In the genomic region with DNA sequence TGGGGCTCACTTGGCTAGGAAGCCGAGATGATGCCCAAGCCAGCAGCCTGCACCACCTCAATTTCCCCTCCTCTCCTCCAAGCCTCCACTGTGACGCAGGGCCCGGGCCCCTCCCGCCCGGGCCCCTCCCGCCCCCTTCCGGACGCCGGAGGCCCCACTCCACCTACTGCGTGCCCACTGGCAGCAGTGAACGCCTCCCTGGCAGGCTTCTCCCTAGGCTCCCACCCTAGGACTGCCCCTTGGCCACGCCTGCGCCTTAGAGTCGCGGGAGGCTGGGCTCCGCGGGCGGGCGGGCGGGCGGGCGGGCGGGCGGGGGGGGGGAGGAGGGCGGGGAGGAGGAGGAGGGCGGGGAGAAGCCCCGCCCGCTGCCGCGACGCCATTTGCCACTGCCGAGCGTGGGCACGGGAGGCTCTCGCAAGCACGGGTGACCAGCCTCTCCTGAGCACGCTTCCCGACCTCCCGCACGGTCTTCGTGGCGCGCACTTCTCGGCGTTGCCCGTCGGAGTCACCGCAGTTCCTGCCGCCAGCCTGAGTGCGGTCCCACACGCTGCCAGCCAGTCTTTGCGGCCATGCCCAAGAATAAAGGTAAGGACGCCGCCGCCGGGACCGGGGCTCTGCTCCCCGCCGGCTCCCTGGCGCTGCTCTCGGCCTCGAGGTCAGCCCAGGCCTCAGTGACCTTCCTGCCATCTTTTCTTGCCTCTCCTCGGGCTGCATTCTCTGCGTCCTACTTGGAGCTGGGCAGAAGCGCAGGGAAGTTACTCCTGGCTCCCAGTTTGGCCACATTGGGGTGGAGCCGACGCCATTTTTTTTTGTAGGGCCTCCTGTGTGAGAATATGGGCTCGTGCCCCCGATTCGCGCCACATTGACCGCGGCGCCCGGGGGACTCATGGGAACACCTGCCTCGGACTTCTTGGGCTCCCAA, we compare ENCODE assay signal across 8 mouse cellular contexts. TPM values are rescaled to one million over a fixed set of nuclear protein-coding genes. Genes with fewer than 3 reads are reported as not detected.
A peak's percentile ranks its signal among the peaks of the same experiment; 100 is the strongest.
DNase-seq lines count a peak whose midpoint lies in the region; ATAC-seq and TF ChIP-seq lines count a peak whose summit lies in the region.

Gene Eif1ax (plus strand): TSS at position 348 of the 922 bp plus-strand sequence.

- peak within 1 kb of the TSS; percentile 55 for H3K4me2 ChIP-seq in forebrain, embryonic 16.5 days (ENCODE audit: low read length)
- peak within 1 kb of the TSS; percentile 57 for H3K4me2 ChIP-seq in lung, embryonic 14.5 days

- intact Hi-C loops in heart, postnatal 36 days (cut with DNase I), result loop anchor here (5.0 kb wide), 1 partner anchor 1395 kb away; the partner anchor contains the start of gene Rs1

- ATAC-seq in forebrain, embryonic 16.5 days, result peak; percentile 97
- peak; percentile 100 for ATAC-seq in lung, embryonic 14.5 days (ENCODE audit: insufficient read depth)

- in situ Hi-C loops in ES-E14 (cut with MboI; ENCODE audit: low sequenced_read_pairs in 2 of 2, unreplicated experiment in 2 of 2), result no loop called here

- peak within 1 kb of the TSS; percentile 98 to 99 for H3K4me3 ChIP-seq in ES-E14 (ENCODE audit: insufficient read depth in 1 of 2, low read depth in 1 of 2, low read length in 2 of 2, poor library complexity in 1 of 2, severe bottlenecking in 1 of 2)
- H3K4me3 ChIP-seq in forebrain, embryonic 16.5 days (replicated peaks; ENCODE audit: low read length), result peak within 1 kb of the TSS; percentile 75
- peak within 1 kb of the TSS; percentile 76 for H3K4me3 ChIP-seq in layer of hippocampus, adult 2 months
- peak within 1 kb of the TSS; percentile 68 for H3K4me3 ChIP-seq in lung, embryonic 14.5 days (ENCODE audit: low read depth, low read length)
- H3K4me3 ChIP-seq in olfactory bulb, adult 2 months (ENCODE audit: insufficient read depth, low read depth, low read length), result peak within 1 kb of the TSS; percentile 58
- peak within 1 kb of the TSS; percentile 97 for H3K4me3 ChIP-seq in thymus, adult 2 months (ENCODE audit: control insufficient read depth, insufficient read depth, low read length)

- H3K36me3 ChIP-seq in ES-E14 (ENCODE audit: control insufficient read depth, insufficient read depth, low read length, poor library complexity, severe bottlenecking), result no peaks in the 10 kb centered on the region; the same call in 1 of the 2 replicates
- H3K36me3 ChIP-seq in forebrain, embryonic 16.5 days (ENCODE audit: control insufficient read depth, insufficient read depth), result no peaks in the 10 kb centered on the region
- no peaks in the 10 kb centered on the region for H3K36me3 ChIP-seq in lung, embryonic 14.5 days (ENCODE audit: insufficient read depth)
- H3K36me3 ChIP-seq in thymus, adult 2 months (ENCODE audit: control insufficient read depth, insufficient read depth, low read length), result 0 out of 2 replicates have a peak, but pooled peaks cover 5% of the 10 kb centered on the region

- H3K27ac ChIP-seq in ES-E14 (ENCODE audit: insufficient read depth, low read depth, low read length, poor library complexity, severe bottlenecking), result peak within 1 kb of the TSS; percentile 76
- H3K27ac ChIP-seq in forebrain, embryonic 16.5 days (ENCODE audit: low read length), result peak within 1 kb of the TSS; percentile 74
- peak within 1 kb of the TSS; percentile 82 for H3K27ac ChIP-seq in layer of hippocampus, adult 2 months
- H3K27ac ChIP-seq in lung, embryonic 14.5 days (ENCODE audit: low read depth), result peak within 1 kb of the TSS; percentile 84
- peak within 1 kb of the TSS; percentile 86; the same call in 1 of the 2 replicates for H3K27ac ChIP-seq in olfactory bulb, adult 2 months (ENCODE audit: insufficient read depth, low read depth, low read length)
- 0 out of 2 replicates have a peak within 1 kb of the TSS, but pooled peaks have one; percentile 11 for H3K27ac ChIP-seq in thymus, adult 2 months (ENCODE audit: control insufficient read depth, insufficient read depth, low read length)

- no peaks in the 10 kb centered on the region for H3K27me3 ChIP-seq in forebrain, embryonic 16.5 days (replicated peaks; ENCODE audit: control insufficient read depth, insufficient read depth, low read length)
- no peaks in the 10 kb centered on the region for H3K27me3 ChIP-seq in lung, embryonic 14.5 days (ENCODE audit: insufficient read depth, low read length)
- H3K27me3 ChIP-seq in thymus, adult 2 months (ENCODE audit: control insufficient read depth, insufficient read depth, low read length), result no peaks in the 10 kb centered on the region

- 18% methylated on average over 46 of the region's 76 CpGs for WGBS in forebrain, embryonic 16.5 days
- WGBS in lung, embryonic 14.5 days, result 11% methylated on average over 40 of the region's 76 CpGs
- WGBS in olfactory bulb, adult 2 months, result 24% methylated on average over 60 of the region's 76 CpGs
- WGBS in thymus, adult 2 months, result under 1% methylated on average over 47 of the region's 76 CpGs

- H3K4me1 ChIP-seq in ES-E14 (ENCODE audit: control insufficient read depth in 2 of 2, insufficient read depth in 2 of 2, low read length in 2 of 2, poor library complexity in 1 of 2), result peaks cover 0 to 2% of the 10 kb centered on the region in 2 experiments; a peak in 1 of 4 replicates
- H3K4me1 ChIP-seq in forebrain, embryonic 16.5 days (replicated peaks; ENCODE audit: control insufficient read depth, insufficient read depth, low read length), result peaks cover 8% of the 10 kb centered on the region
- no peaks in the 10 kb centered on the region for H3K4me1 ChIP-seq in lung, embryonic 14.5 days (ENCODE audit: insufficient read depth)
- no peaks in the 10 kb centered on the region for H3K4me1 ChIP-seq in olfactory bulb, adult 2 months (ENCODE audit: control insufficient read depth, insufficient read depth, low read length)
- peaks cover 6% of the 10 kb centered on the region for H3K4me1 ChIP-seq in thymus, adult 2 months (replicated peaks; ENCODE audit: control insufficient read depth, insufficient read depth, low read length)

- H3K9me3 ChIP-seq in ES-E14 (ENCODE audit: control insufficient read depth, insufficient read depth, low read depth, low read length), result no peaks in the 10 kb centered on the region
- no peaks in the 10 kb centered on the region for H3K9me3 ChIP-seq in forebrain, embryonic 16.5 days (ENCODE audit: control insufficient read depth, low read length)
- no peaks in the 10 kb centered on the region for H3K9me3 ChIP-seq in lung, embryonic 14.5 days (ENCODE audit: low read depth, low read length)

- H3K9ac ChIP-seq in ES-E14 (ENCODE audit: insufficient read depth, low read depth, low read length, poor library complexity, severe bottlenecking), result peak within 1 kb of the TSS; percentile 93
- H3K9ac ChIP-seq in forebrain, embryonic 16.5 days (replicated peaks; ENCODE audit: low read depth, low read length), result peak within 1 kb of the TSS; percentile 68
- H3K9ac ChIP-seq in lung, embryonic 14.5 days, result peak within 1 kb of the TSS; percentile 68

- TF ChIP-seq POLR2A in olfactory bulb, adult 2 months (IDR thresholded peaks at IDR 0.05; ENCODE audit: insufficient read depth, low read depth, low read length), result no peak
- TF ChIP-seq POLR2A in thymus, adult 2 months (IDR thresholded peaks at IDR 0.05; ENCODE audit: control insufficient read depth, extremely low read depth, insufficient read depth, low read length, poor library complexity), result peak; percentile 48

- DNase-seq in ES-E14 (ENCODE audit: low read depth, low spot score), result peak; percentile 42
- DNase-seq in cerebellum, adult 11-12 months, result peak; percentile 75
- peak; percentile 70 to 76 for DNase-seq in heart, postnatal 36 days
- DNase-seq in layer of hippocampus, adult 2 months (ENCODE audit: low spot score in 2 of 2), result peak; percentile 57 to 59
- DNase-seq in lung, embryonic 14.5 days, result peak; percentile 88
- DNase-seq in thymus, adult 2 months, result peak; percentile 75

- peak; percentile 44 for TF ChIP-seq CTCF in layer of hippocampus, adult 2 months (conservative IDR thresholded peaks at IDR 0.05)
- 0 out of 2 replicates have a peak, but pooled peaks have one; percentile 11 for TF ChIP-seq CTCF in lung, embryonic 14.5 days (IDR thresholded peaks at IDR 0.05; ENCODE audit: low read depth)
- TF ChIP-seq CTCF in olfactory bulb, adult 2 months (IDR thresholded peaks at IDR 0.05; ENCODE audit: insufficient read depth, low read depth, low read length), result no peak
- no peak for TF ChIP-seq CTCF in thymus, adult 2 months (IDR thresholded peaks at IDR 0.05; ENCODE audit: borderline replicate concordance, control insufficient read depth, extremely low read depth, insufficient read depth, low read length, poor library complexity)

TF ChIP-seq in ES-E14, 5 proteins besides CTCF, POLR2A, EP300 and RAD21:
- no peak for TF ChIP-seq ZNF384 (IDR thresholded peaks at IDR 0.05; ENCODE audit: low read depth, low read length)
- TF ChIP-seq CHD2 (IDR thresholded peaks at IDR 0.05; ENCODE audit: low read depth, low read length), result no peak
- TF ChIP-seq MAFK (IDR thresholded peaks at IDR 0.05; ENCODE audit: insufficient read depth, low read depth, low read length), result no peak
- TF ChIP-seq ZC3H11A (IDR thresholded peaks at IDR 0.05; ENCODE audit: borderline replicate concordance, low read depth, low read length), result no peak
- TF ChIP-seq HCFC1 (IDR thresholded peaks at IDR 0.05; ENCODE audit: borderline replicate concordance, insufficient read depth, low read length), result no peak

RNA-seq across cellular contexts. Expression of gene Eif1ax, which starts in this region (rescaled TPM):
- 194 and 196 TPM in 2 replicates for total RNA-seq in ES-E14 (2012; rRNA removed)
- 114 and 129 TPM in 2 replicates for polyA plus RNA-seq in forebrain, embryonic 16.5 days (2015; fragmentation: Nextera tagmentation; extraction: Ambion mirVana)
- total RNA-seq in heart, postnatal 36 days (2021), result 10 to 100 TPM; 77.1 to 82.9 TPM
- 100 to 1,000 TPM; 104 to 120 TPM for total RNA-seq in layer of hippocampus, adult 2 months (2021)
- polyA plus RNA-seq in lung, embryonic 14.5 days (2014; fragmentation: Nextera tagmentation; extraction: Ambion mirVana), result 145 and 149 TPM in 2 replicates
- 58.7 TPM in 1 of 2 replicates, not detected in the other for polyA plus RNA-seq in olfactory bulb, adult 2 months (2012; ENCODE audit: insufficient read depth, insufficient read length, low replicate concordance, missing spikeins)
- polyA plus RNA-seq in thymus, adult 2 months (2012; rRNA removed), result 88.7 and 115 TPM in 2 replicates

Comparison
In these comparisons a context has a peak if more than half of its experiments do, and no peak if none do; other contexts are left out.
1. Peak in every context shown above with its lines: DNase-seq, ATAC-seq, H3K4me3 ChIP-seq and H3K27ac ChIP-seq.
2. H3K27ac ChIP-seq: peak in every context shown above with its lines; median percentile 86 in olfactory bulb, adult 2 months; 84 in lung, embryonic 14.5 days; 82 in layer of hippocampus, adult 2 months; 76 in ES-E14; 74 in forebrain, embryonic 16.5 days; 11 in thymus, adult 2 months.
3. CTCF ChIP-seq: peak in layer of hippocampus, adult 2 months (single experiment) and lung, embryonic 14.5 days (single experiment); none in olfactory bulb, adult 2 months (single experiment) and thymus, adult 2 months (single experiment).